Mouse (Mus musculus): ENCODE results near the gene Lrrc4b.
A peak's percentile ranks its signal among the peaks of the same experiment; 100 is the strongest.

Lrrc4b gene

DNA sequence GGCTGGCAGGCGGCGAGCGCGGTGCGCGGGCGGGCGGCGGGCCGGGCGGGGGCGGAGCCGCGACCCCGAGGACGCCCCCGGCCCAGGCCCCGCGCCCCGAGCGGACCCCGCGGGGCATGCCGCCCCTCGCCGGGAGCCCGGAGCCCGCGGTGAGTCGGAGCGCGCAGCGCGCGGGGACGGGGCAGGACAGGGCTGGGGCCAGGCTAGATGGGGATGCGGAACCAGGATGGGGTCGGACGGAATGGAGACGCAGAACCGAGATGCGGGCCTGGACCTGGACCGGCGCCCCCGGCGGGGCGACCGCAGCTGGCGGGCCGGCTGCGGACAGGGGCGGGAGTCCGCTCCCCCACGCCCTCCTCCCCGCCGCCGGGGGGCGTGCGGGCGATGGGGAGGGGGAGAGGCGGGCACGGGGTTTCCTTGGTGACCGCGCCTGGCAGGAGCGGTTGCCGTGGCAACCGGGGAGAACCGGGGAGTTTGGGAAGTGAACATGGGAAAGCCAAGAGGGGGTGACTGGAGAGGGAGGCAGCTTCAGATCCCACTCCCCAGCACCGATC lies at the start of gene Lrrc4b:
Gene Lrrc4b (plus strand): TSS at position 51 of the 554 bp plus-strand sequence.
- no peak for DNase-seq (ENCODE audit: low spot score)

DNA sequence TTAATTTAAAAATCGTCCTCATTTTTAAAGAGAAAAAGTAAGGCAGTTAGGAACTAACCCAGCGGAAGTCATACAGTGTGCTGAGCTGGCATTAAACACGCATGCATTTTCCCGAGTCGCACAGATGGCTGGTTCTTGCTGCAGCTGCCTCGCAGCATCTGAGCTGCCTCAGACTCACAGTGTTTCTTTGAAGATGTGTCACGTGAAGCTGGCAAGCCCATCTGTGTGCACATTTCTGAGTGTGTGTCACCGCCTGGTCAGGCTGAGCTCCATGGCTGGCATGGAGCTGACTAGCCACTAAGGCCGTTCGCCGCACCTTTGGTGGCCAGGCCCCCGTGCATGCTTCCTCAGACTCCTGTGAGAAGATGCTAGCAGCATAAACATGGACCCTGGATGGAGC lies 46.3 kb upstream of the Lrrc4b start:
- no peak for DNase-seq (ENCODE audit: low spot score)

DNA sequence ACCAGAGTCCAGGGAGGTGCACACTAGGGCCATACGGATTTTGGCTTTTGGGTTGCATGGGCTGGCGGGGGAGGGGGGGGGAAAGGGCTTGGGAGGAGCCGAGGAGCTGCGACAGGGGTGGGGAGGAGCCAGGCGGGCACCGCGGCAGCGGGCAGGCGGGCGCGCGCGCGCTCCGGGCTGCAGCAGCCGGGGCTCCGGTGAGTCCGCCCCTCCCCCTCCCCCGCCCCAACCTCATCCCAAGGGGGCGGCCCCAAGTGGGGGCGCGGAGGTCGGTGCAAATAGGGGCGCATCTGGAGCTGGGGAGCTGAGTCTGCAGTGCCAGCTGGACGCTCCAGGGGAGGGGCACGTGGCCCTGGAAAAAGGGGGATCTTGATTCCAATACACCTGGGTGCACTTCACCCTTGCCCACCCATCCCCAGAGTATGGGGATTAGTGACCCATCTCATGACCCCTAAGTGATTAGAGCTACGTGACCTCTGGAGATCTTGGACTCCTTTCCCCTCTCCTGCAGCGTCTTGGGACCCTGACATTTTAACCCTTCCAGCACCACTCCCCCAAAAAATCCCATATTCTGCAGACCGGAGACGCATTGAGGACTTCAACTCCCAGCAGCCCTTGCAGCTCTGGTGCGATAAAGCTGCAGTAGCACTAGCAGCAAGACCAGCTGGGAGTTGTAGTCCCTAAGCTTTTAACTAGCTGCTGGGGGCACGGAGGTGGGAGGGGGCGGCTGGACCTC lies 44.7 kb upstream of the Lrrc4b start, which contains the start of gene Syt3:
Gene Syt3 (plus strand): TSS at position 123 of the 736 bp plus-strand sequence.
- DNase-seq (ENCODE audit: low spot score), result peak; percentile 54

DNA sequence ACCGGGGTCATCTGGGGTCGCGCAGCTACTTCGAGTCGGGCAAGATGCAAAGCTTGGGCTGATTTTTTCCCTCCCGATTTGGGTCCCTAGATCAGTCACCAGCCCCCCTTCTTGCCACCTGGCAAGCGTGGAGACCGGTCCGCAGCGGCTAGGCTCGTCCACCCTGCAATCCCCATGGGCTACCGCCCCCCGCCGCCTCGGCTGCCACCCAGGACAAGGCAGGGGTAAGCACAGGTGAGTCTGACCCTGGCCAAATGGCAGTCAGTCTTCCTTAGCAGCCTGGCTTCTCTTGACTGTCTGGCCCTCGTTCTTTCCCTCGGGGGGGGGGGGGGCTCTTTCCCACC lies 44.1 kb upstream of the Lrrc4b start:
- no peak for DNase-seq (ENCODE audit: low spot score)

GRCm38 (mm10) chr7:44385720-44386119 lies 43.1 kb upstream of the Lrrc4b start, which contains the start of gene 1700008O03Rik:
Gene 1700008O03Rik (minus strand): TSS chr7:44385820.
- DNase-seq (ENCODE audit: low spot score), result no peak

- DNase-seq (ENCODE audit: low spot score), result no peak
Observed at GRCm38 (mm10) chr7:44391831-44392230, 37.0 kb upstream of the Lrrc4b start.

DNA sequence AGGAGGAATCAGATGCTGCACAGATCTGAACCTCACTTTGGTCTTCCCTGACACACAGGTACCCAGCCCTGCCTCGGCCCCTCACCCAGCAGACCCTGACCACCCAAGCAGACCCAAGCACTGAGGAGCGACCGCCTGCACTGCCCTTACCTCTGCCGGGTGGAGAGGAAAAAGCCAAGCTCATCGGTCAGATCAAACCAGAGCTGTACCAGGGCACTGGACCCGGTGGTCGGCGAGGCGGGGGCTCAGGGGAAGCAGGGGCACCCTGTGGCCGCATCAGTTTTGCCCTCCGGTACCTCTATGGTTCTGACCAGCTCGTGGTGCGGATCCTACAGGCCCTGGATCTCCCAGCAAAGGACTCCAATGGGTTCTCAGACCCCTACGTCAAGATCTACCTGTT lies 36.5 kb upstream of the Lrrc4b start:
- DNase-seq (ENCODE audit: low spot score), result no peak

DNA sequence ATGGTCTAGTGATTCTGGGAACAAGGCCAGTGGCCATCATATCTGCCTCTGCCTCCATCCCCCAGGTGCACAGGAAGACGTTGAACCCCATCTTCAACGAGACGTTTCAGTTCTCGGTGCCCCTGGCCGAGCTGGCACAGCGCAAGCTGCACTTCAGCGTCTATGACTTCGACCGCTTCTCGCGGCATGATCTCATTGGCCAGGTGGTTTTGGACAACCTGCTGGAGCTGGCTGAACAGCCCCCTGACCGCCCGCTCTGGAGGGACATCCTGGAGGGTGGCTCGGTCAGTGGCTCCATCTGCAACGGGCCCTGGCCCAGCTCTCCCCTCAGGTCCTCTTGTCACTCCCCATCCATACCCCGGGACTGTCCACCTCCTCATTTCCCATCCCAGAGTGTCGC lies 35.5 kb upstream of the Lrrc4b start:
- DNase-seq (ENCODE audit: low spot score), result no peak

DNA sequence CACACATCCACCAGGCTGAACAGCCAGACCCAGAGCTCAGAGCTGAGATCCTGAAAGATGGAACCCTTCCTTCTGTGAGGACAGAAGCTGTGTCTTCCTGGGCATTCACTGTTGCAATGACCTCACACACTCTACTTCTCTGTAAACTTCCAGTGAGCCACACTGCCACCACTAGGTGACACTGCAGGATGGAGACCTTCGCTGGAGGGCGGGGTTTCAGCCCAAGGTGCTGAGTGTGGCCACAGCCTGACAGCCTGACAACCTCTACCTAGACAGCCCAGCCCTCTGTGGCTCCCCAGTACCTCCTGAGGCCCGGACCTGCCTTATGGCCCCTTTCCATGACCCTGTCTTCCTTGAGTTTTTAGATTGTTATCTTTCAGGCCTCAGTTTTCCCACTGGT lies 30.2 kb upstream of the Lrrc4b start:
- DNase-seq (ENCODE audit: low spot score), result peak; percentile 26

DNA sequence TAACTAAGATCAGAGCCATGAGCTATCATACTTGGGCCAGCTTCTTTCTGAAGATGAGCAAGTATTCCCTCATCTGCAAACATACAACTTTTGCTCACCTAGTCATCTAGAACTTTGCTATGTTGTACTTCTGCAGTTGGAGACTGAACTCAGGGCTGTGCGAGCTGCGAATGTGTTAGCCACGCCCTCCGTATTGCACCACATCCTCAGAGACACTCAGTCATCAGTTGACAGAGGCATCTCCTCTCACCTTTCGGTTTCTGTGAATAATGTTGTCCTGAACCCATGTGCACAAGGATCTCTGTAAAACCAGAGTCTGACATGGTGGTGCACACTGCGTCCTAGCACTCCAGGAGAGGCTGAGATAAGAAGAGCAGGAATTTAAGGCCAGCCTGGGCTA lies 27.1 kb upstream of the Lrrc4b start:
- DNase-seq (ENCODE audit: low spot score), result no peak

GRCm38 (mm10) chr7:44405346-44406014 lies 23.3 kb upstream of the Lrrc4b start:
- DNase-seq (ENCODE audit: low spot score), result peak; percentile 73

- no peak for DNase-seq (ENCODE audit: low spot score)
Observed at GRCm38 (mm10) chr7:44406015-44406355, 22.8 kb upstream of the Lrrc4b start.

- no peak for DNase-seq (ENCODE audit: low spot score)
Observed at GRCm38 (mm10) chr7:44411144-44411543, 17.7 kb upstream of the Lrrc4b start.

- DNase-seq (ENCODE audit: low spot score), result no peak
Observed at GRCm38 (mm10) chr7:44413307-44413706, 15.5 kb upstream of the Lrrc4b start.

DNA sequence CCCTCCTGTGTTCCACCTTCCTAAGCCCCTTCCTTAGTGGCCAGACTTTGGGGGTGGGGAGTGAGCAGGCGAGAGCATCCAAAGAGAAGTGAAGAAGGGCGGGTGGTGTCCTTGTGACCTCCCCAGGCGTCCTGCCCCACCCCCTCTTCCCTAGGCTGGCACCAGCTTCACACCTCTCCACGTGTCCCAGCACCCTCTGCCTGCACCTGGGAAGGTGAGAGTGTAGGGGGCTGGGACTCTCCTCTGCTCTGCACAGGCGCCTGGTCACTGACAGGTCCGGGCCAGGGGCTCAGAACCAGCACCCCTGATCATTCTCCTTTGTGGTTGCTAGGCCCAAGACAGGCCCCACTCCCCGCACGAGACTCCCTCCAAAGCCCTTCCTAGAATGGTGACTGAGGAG lies 1.2 kb upstream of the Lrrc4b start:
- no peak for DNase-seq (ENCODE audit: low spot score)

DNA sequence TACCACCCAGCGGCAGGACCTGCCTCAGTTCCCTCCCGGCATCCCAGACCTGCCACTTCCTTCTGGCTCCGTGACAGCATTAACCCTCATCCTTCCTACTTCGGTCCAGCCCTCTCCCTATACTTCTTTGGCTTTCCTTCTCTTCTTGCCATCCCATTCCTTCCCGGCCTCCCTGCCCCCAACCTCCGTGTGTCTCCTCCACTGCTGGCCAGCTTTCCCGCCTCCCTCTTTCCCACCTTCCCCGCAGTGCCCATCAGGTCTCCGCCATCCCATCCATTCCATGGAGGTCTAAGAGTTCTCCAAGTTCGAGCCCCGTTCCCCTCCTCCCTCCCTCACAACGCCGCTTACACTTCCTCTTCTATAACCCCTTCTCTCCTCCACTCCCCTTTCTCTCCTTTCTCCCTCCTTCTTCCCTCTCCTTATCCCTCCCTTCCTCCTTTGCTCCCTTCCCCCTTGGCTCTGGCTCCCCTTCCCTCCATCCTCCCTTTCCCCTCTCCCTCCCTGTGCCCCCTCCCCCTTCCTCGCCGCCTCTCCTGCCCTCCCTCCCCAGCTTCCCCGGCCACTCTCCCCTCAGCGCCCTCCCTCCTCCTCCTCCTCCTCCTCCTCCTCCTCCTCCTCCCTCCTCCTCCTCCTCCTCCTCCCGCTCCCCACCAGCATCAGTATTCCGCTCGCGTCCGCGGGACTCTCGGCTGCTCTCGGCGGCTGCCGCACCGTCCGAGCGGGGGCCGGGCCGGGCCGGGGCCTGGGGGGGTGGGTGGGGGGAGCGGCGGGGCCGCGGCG lies 457 bp upstream of the Lrrc4b start:
- no peak for DNase-seq (ENCODE audit: low spot score)

- no peak for DNase-seq (ENCODE audit: low spot score)
Observed at GRCm38 (mm10) chr7:44429534-44430488, 993 bp downstream of the Lrrc4b start.

GRCm38 (mm10) chr7:44432550-44432949 lies 3.7 kb downstream of the Lrrc4b start:
- no peak for DNase-seq (ENCODE audit: low spot score)

GRCm38 (mm10) chr7:44433371-44433770 lies 4.6 kb downstream of the Lrrc4b start:
- no peak for DNase-seq (ENCODE audit: low spot score)

DNA sequence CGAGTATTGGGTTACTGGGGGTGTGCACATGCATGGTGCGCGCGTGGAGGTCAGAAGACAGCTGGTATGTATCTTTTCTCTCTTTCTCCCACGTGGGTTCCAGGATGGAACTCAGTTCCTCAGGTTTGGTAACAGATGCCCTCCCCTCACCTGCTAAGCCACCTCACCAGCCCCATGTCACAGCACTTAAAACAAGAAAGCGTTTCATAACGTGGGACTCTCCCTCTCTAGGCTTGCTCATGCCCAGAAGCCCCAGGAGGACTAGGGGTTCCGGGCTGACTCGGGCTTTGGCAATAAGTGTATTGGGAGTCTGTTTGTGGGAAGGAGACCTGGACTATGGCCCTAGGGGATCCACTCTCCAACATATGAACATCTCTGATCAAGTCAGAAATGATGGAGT lies 5.3 kb downstream of the Lrrc4b start:
- no peak for DNase-seq (ENCODE audit: low spot score)

DNA sequence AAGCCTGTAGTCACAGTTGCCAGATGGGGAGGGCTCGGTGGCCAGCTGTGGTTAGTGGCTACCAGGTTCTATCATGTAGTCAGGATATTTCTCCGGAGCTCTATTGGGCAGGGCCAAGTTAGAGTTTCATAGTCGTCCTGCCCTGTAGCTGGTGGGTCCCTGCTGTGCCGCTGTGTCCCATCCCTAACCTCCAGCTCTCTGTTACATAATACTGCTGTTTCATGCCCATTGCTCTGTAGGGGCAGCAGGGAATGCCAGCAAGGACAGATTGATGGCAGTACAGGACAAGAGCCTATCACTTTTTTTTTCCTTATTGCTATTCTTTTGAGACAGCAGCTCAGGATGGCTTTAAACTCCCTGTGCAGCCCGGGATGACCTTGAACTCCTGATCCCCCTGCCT lies 7.0 kb downstream of the Lrrc4b start:
- DNase-seq (ENCODE audit: low spot score), result no peak

DNA sequence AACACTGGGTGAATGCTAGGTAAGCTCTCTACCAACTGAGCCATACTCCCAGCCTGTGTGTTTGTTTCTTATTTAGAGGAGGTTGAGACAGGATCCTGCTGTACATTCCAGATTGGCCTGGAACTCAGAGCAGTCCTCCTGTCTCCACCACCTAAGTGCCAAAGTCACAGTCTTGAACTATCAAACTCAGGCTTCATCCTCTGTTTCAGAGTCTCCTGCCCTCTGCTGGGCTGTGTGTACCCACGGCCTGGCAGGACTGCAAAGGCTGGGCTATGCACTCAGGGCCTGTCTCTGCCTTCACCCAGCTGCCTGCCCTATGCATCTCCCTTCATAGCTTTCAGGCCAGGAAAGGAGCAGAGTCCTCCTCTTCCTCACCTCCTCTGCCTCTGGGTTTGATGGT lies 7.4 kb downstream of the Lrrc4b start:
- no peak for DNase-seq (ENCODE audit: low spot score)

Data from urinary bladder, postnatal 25 days (tissue).